ENCODE assay signal across 8 mouse cellular contexts in the genomic region with DNA sequence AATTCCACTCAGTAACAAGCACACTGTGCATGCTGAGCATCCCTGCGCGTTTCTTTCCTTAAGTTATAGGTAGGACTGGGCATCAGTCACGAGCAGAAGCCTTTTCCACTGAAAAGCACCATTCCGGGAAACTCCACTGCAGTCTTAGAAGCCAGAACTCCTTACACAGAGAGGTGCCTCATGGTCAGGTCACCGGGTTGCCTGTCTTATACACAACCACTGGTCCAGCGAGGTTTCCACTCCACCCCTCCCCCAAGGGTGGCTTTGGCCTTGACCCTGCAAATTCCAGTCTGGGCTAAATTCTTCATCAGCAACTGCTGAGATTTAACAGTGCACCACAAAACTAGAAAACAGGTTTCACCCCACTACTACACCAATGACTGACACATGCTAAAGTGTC. TPM values are rescaled to one million over a fixed set of nuclear protein-coding genes. Genes with fewer than 3 reads are reported as not detected.
DNase-seq lines count a peak whose midpoint lies in the region; ATAC-seq and TF ChIP-seq lines count a peak whose summit lies in the region.

No protein-coding gene starts in this region.

- peaks cover 27% of the 10 kb centered on the region for H3K9me3 ChIP-seq in megakaryocyte, embryonic 14.5 days
- no peaks in the 10 kb centered on the region for H3K9me3 ChIP-seq in limb, embryonic 10.5 days (replicated peaks)
- H3K9me3 ChIP-seq in neural tube, embryonic 15.5 days (replicated peaks) = no peaks in the 10 kb centered on the region

- H3K27ac ChIP-seq in limb, embryonic 10.5 days = no peak overlapping the region
- H3K27ac ChIP-seq in neural tube, embryonic 15.5 days (replicated peaks) = no peak overlapping the region
- H3K27ac ChIP-seq in thymus, adult 2 months (ENCODE audit: control insufficient read depth, insufficient read depth, low read length) = no peak overlapping the region

- TF ChIP-seq CTCF in thymus, adult 2 months (IDR thresholded peaks at IDR 0.05; ENCODE audit: borderline replicate concordance, control insufficient read depth, extremely low read depth, insufficient read depth, low read length, poor library complexity) = no peak

- peak overlapping the region; percentile 95 for H3K4me3 ChIP-seq in megakaryocyte, embryonic 14.5 days (replicated peaks)
- peak overlapping the region; percentile 90 for H3K4me3 ChIP-seq in limb, embryonic 10.5 days
- H3K4me3 ChIP-seq in neural tube, embryonic 15.5 days (replicated peaks) = peak overlapping the region; percentile 91
- H3K4me3 ChIP-seq in thymus, adult 2 months (ENCODE audit: control insufficient read depth, insufficient read depth, low read length) = no peak overlapping the region

- peak overlapping the region; percentile 95 for H3K4me2 ChIP-seq in neural tube, embryonic 15.5 days

- no peak for ATAC-seq in megakaryocyte, adult 5-6 weeks (ENCODE audit: poor library complexity, severe bottlenecking)
- ATAC-seq in neural tube, embryonic 15.5 days (ENCODE audit: low FRiP score) = no peak
- no peak for ATAC-seq in megakaryocyte-erythroid progenitor cell, adult 5-6 weeks (replicated peaks; ENCODE audit: low FRiP score, low TSS enrichment, poor library complexity, severe bottlenecking)

- peaks cover 4% of the 10 kb centered on the region for H3K27me3 ChIP-seq in megakaryocyte, embryonic 14.5 days (replicated peaks)
- H3K27me3 ChIP-seq in limb, embryonic 10.5 days (ENCODE audit: low read depth, poor library complexity, severe bottlenecking) = peaks cover 19% of the 10 kb centered on the region
- peaks cover 4% of the 10 kb centered on the region; the same call in 1 of the 2 replicates for H3K27me3 ChIP-seq in neural tube, embryonic 15.5 days (replicated peaks)
- peaks cover 8% of the 10 kb centered on the region; the same call in 1 of the 2 replicates for H3K27me3 ChIP-seq in thymus, adult 2 months (ENCODE audit: control insufficient read depth, insufficient read depth, low read length)

- WGBS in limb, embryonic 10.5 days = 42% methylated on average over 6 of the region's 6 CpGs
- 35% methylated on average over 6 of the region's 6 CpGs for WGBS in neural tube, embryonic 15.5 days
- 88% methylated on average over 6 of the region's 6 CpGs for WGBS in thymus, adult 2 months

- intact Hi-C loops in heart, postnatal 10 days (cut with DNase I) = no loop called here

- DNase-seq in heart, postnatal 10 days = peak; percentile 25 to 41
- DNase-seq in limb, embryonic 10.5 days (ENCODE audit: low spot score) = peak; percentile 40
- no peak for DNase-seq in gastrocnemius, adult 18-20 months (ENCODE audit: low spot score)
- DNase-seq in thymus, adult 2 months = no peak

- TF ChIP-seq POLR2A in thymus, adult 2 months (IDR thresholded peaks at IDR 0.05; ENCODE audit: control insufficient read depth, extremely low read depth, insufficient read depth, low read length, poor library complexity) = no peak

- peaks cover 50% of the 10 kb centered on the region for H3K4me1 ChIP-seq in megakaryocyte, embryonic 14.5 days
- H3K4me1 ChIP-seq in limb, embryonic 10.5 days = peaks cover 14% of the 10 kb centered on the region
- peaks cover 27% of the 10 kb centered on the region for H3K4me1 ChIP-seq in neural tube, embryonic 15.5 days
- H3K4me1 ChIP-seq in thymus, adult 2 months (replicated peaks; ENCODE audit: control insufficient read depth, insufficient read depth, low read length) = peaks cover 7% of the 10 kb centered on the region; the same call in 1 of the 2 replicates

- peaks cover 38% of the 10 kb centered on the region for H3K36me3 ChIP-seq in megakaryocyte, embryonic 14.5 days (replicated peaks; ENCODE audit: low read length)
- no peaks in the 10 kb centered on the region for H3K36me3 ChIP-seq in limb, embryonic 10.5 days
- peaks cover 4% of the 10 kb centered on the region; the same call in 1 of the 2 replicates for H3K36me3 ChIP-seq in neural tube, embryonic 15.5 days
- no peaks in the 10 kb centered on the region for H3K36me3 ChIP-seq in thymus, adult 2 months (ENCODE audit: control insufficient read depth, insufficient read depth, low read length)

- no peak overlapping the region; the same call in 1 of the 2 replicates for H3K9ac ChIP-seq in neural tube, embryonic 15.5 days (replicated peaks)

RNA-seq across cellular contexts. Expression of a gene that starts 1.3 kb away (rescaled TPM):
- 9.9 and 28.1 TPM in 2 replicates for polyA plus RNA-seq in megakaryocyte, embryonic 14.5 days (2012; ENCODE audit: insufficient read depth, low replicate concordance)
- total RNA-seq in megakaryocyte, adult 5-6 weeks (2015) = 9.8 and 11.6 TPM in 2 replicates
- 2.5 and 3.0 TPM in 2 replicates for total RNA-seq in megakaryocyte, adult 5-6 weeks (2017)
- 10 to 100 TPM; 17.7 to 22.5 TPM for total RNA-seq in heart, postnatal 10 days (2021)
- 5.1 and 5.6 TPM in 2 replicates for polyA plus RNA-seq in limb, embryonic 10.5 days (2016; fragmentation: Nextera tagmentation; extraction: Ambion mirVana)
- polyA plus RNA-seq in neural tube, embryonic 15.5 days (2015; fragmentation: Nextera tagmentation; extraction: Ambion mirVana) = 18.9 and 19.0 TPM in 2 replicates
- 1.5 TPM in 2 replicates for total RNA-seq in megakaryocyte-erythroid progenitor cell, adult 5-6 weeks (2014; fragmentation: Nextera tagmentation)
- total RNA-seq in megakaryocyte-erythroid progenitor cell, adult 5-6 weeks (2017) = 2.5 TPM in 1 of 2 replicates, not detected in the other
- total RNA-seq in gastrocnemius, adult 18-20 months (2021) = 1 to 10 TPM; 1.4 to 1.5 TPM
- polyA plus RNA-seq in thymus, adult 2 months (2012; rRNA removed) = 3.1 and 3.3 TPM in 2 replicates

RNA-seq across cellular contexts. Expression of a gene that starts 56.0 kb away (rescaled TPM):
- polyA plus RNA-seq in megakaryocyte, embryonic 14.5 days (2012; ENCODE audit: insufficient read depth, low replicate concordance) = not detected in 2 replicates
- 9.0 and 9.2 TPM in 2 replicates for total RNA-seq in megakaryocyte, adult 5-6 weeks (2015)
- total RNA-seq in megakaryocyte, adult 5-6 weeks (2017) = 10.8 and 16.5 TPM in 2 replicates
- 10 to 100 TPM; 23.4 to 26.6 TPM for total RNA-seq in heart, postnatal 10 days (2021)
- polyA plus RNA-seq in limb, embryonic 10.5 days (2016; fragmentation: Nextera tagmentation; extraction: Ambion mirVana) = 5.3 and 8.1 TPM in 2 replicates
- polyA plus RNA-seq in neural tube, embryonic 15.5 days (2015; fragmentation: Nextera tagmentation; extraction: Ambion mirVana) = 7.0 and 8.0 TPM in 2 replicates
- total RNA-seq in megakaryocyte-erythroid progenitor cell, adult 5-6 weeks (2014; fragmentation: Nextera tagmentation) = not detected in 2 replicates
- 0.33 TPM in 1 of 2 replicates, not detected in the other for total RNA-seq in megakaryocyte-erythroid progenitor cell, adult 5-6 weeks (2017)
- 1 to 10 TPM; 2.8 to 3.3 TPM for total RNA-seq in gastrocnemius, adult 18-20 months (2021)
- 3.9 and 4.8 TPM in 2 replicates for polyA plus RNA-seq in thymus, adult 2 months (2012; rRNA removed)

Comparison
In these comparisons a context has a peak if more than half of its experiments do, and no peak if none do; other contexts are left out.
1. DNase-seq: peak in heart, postnatal 10 days (2 of 2) and limb, embryonic 10.5 days (single experiment); none in gastrocnemius, adult 18-20 months (single experiment) and thymus, adult 2 months (single experiment).